Mouse (Mus musculus): ENCODE measurements around the gene Wwp2. TPM values are rescaled to one million over a fixed set of nuclear protein-coding genes. Genes with fewer than 3 reads are reported as not detected.
A peak's percentile ranks its signal among the peaks of the same experiment; 100 is the strongest.

The Wwp2 gene
- polyA plus RNA-seq, 1 experiment = 43.7 TPM

DNA sequence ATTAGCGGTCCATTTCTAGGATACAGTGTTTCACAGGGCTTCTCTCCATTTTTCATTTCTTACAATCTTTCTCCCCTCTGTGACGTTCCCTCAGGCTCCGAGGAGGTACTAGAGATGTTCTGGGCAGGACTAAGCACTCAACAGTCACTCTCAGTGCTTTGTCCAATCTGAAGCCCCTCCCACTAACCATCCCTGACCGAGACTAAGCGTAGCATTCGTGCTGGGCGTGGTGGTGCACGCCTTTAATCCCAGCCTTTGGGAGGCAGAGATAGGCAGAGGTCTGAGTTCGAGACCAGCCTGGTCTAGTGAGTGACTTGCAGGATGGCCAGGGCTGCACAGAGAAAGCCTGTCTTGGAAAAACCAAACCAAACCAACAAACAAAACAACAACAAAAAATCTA lies 163.5 kb downstream of the Wwp2 start:
- Histone ChIP-seq H3K4me1 (ENCODE audit: control insufficient read depth, insufficient read depth, low read length) (no peaks in the 10 kb centered on the region), H3K4me3 (ENCODE audit: insufficient read depth, low read length) (no peak overlapping the region), H3K27ac (ENCODE audit: insufficient read depth, low read length) (no peak overlapping the region)
- no peak for TF ChIP-seq CTCF (IDR thresholded peaks at IDR 0.05; ENCODE audit: borderline replicate concordance, insufficient read depth, low read length)
- TF ChIP-seq POLR2A (IDR thresholded peaks at IDR 0.05; ENCODE audit: low read depth, low read length) = no peak

DNA sequence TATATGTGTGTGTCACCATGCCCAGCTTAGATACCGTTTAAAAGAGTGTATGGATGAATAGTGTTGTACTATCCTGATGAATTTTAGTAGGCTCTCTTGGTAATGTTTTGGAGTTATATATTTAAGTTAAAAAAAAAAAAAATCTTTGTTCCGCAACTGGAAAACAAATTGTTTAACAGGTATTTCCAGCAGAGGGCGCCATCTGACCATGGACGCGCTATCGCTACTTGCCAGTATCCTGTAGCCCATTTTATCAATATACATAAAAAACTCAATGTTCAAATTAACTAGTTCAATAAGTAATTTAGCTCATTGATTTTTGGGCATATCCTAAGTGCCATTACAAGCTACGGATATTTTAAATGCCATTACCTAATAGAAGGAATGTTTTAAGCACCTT lies 166.9 kb downstream of the Wwp2 start:
- TF ChIP-seq POLR2A (IDR thresholded peaks at IDR 0.05; ENCODE audit: low read depth, low read length) (no peak), CTCF (IDR thresholded peaks at IDR 0.05; ENCODE audit: borderline replicate concordance, insufficient read depth, low read length) (peak; percentile 62; the same call in 1 of the 2 replicates)
- Histone ChIP-seq H3K4me1 (ENCODE audit: control insufficient read depth, insufficient read depth, low read length) (no peaks in the 10 kb centered on the region), H3K4me3 (ENCODE audit: insufficient read depth, low read length) (no peak overlapping the region), H3K27ac (ENCODE audit: insufficient read depth, low read length) (no peak overlapping the region)

Other genes with a start within 250 kb of the Wwp2 start
- gene Nfat5, start 142.9 kb upstream of the Wwp2 start, polyA plus RNA-seq (2011; ENCODE audit: insufficient read length, low read depth, missing spikeins) = 89.1 and 108 TPM in 2 replicates
- gene Nqo1, start 33.2 kb upstream of the Wwp2 start, polyA plus RNA-seq (2011; ENCODE audit: insufficient read length, low read depth, missing spikeins) = 137 and 221 TPM in 2 replicates
- 39.7 and 40.1 TPM in 2 replicates for gene Nob1, start 11.3 kb upstream of the Wwp2 start, polyA plus RNA-seq (2011; ENCODE audit: insufficient read length, low read depth, missing spikeins)
- 130 and 134 TPM in 2 replicates for gene Psmd7, start 152.1 kb downstream of the Wwp2 start, polyA plus RNA-seq (2011; ENCODE audit: insufficient read length, low read depth, missing spikeins)